Mouse (Mus musculus) spleen, adult 12 weeks (tissue): Measurements from ENCODE around the gene H2-Aa.

Experiments used
- DNase-seq: peaks from one replicate; pipeline ENCODE4 v3.0.0; 2022; ENCODE audit warnings: low spot score

The H2-Aa gene

DNA sequence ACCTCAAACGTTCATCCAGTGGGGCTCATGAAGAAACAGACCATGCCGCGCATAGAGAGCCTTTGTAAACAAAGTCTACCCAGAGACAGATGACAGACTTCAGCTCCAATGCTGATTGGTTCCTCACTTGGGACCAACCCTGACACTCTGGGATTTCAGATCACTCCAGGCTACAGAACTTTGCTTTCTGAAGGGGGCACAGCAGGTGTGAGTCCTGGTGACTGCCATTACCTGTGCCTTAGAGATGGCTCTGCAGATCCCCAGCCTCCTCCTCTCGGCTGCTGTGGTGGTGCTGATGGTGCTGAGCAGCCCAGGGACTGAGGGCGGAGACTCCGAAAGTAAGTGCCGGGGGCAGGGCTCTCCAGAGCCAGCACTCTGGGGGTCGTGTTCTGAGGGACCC, 24.6 kb downstream of the H2-Aa start:
- DNase-seq = peak; percentile 74

GRCm38 (mm10) chr17:34261502-34261901, 26.1 kb downstream of the H2-Aa start:
- DNase-seq = peak; percentile 64

- no peak for DNase-seq
These were observed 27.1 kb downstream of the H2-Aa start for GRCm38 (mm10) chr17:34260551-34260950.

- DNase-seq = peak; percentile 77
These were observed 29.8 kb downstream of the H2-Aa start, which contains the start of gene H2-Ab1 for GRCm38 (mm10) chr17:34257594-34258375. Gene H2-Ab1, plus strand, starts transcription at chr17:34257689.

DNA sequence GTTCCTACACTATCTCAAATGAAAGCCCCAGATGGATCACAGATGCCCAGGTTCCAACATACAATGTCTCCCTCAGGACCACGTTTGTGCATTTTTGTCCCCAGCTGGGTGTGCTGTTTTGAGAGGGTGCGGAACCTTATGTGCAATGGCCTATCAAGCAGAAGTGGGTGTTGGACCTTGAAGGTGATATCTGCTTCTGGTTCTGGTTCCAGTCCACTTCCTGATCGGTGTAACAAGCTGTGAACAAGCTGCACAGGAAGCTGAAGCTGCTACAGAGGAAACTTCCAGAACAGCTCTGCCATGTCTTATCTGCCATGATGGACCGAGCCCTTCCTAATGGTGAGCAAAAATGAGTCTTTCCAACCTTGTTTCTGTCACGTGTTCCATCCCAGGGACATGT, 31.1 kb downstream of the H2-Aa start:
- DNase-seq = no peak

DNA sequence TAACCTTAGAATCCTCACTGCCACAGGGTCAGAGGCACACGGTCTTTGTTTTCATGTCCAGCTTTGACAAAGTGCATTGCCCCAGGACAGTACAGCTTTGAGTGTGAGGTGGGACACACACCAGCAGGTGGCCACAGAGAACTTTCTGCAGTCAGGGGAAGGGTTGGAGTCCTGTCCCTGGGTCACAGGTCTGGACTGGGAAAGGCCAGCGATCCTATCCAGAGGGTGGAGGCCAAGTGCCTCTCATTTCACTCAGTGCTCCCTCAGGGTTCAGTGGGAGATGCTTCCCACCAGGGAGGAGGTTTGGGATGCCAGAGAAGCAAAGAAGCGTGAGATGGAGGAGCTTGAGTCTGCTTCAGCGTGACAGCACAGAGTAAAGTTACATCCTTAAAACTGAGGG, 36.0 kb downstream of the H2-Aa start:
- no peak for DNase-seq

DNA sequence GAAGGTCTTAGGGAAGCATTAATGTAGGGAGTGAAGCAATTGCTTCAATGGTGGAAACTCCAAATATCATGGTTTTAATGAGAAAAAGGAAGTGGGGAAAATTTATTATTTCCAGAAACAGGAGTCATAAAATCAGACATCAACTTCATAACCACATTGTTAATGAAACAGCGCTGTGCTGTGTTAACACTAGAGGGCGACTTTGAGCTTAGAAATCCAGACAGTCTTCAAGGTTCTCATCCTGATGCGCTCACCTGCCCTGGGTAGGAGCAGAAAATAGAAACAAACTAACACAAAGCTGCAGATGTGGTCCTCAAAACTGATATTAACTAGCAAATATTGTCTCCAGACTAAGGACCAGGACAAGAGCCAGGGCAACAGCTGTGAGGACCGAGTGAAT, 37.7 kb downstream of the H2-Aa start:
- no peak for DNase-seq

GRCm38 (mm10) chr17:34249361-34249760, 38.3 kb downstream of the H2-Aa start:
- no peak for DNase-seq

DNA sequence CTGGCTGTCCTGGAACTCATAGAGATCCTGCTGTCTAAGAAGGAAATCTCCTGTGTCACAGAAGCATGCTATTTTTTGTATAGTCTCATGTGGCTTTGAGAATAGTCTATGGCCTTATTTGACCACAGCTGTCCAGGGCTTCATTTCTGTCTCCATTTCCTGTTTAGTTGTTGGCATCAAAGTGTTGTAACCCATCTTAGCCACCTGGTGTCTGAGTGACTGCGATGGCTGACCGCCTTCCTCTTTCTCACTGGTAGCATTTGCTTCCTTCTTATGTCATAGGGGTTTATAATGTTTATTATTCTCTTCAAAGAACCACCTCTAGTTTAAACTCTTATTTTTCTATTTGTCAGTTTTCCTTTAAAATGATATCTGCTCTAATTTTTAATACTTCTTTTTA, 38.9 kb downstream of the H2-Aa start:
- DNase-seq = no peak

GRCm38 (mm10) chr17:34247047-34247446, 40.6 kb downstream of the H2-Aa start:
- no peak for DNase-seq

DNA sequence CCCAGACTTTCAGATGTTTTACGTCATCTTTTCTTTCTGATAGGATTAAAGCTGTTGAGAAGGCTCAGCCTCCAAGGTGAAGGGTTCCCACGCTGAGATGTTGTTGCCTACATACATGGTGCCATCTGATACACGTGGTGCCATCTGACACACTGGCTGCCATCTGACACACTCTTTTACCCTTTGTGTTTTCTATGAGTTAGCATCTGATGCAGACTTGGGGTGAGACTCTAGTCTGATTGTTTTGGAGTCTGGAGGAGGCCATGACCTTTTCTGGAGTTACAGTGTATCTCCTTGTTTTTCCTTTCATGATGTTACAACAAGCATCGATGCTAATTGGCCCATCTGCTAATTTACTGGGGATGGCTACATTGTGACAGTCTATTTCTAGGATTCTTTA, 43.0 kb downstream of the H2-Aa start:
- no peak for DNase-seq

GRCm38 (mm10) chr17:34240916-34241315, 46.7 kb downstream of the H2-Aa start:
- DNase-seq = no peak

- DNase-seq = no peak
These were observed 47.3 kb downstream of the H2-Aa start for GRCm38 (mm10) chr17:34240366-34240765.

- DNase-seq = peak; percentile 44
These were observed 48.0 kb downstream of the H2-Aa start for GRCm38 (mm10) chr17:34239601-34240041.

DNA sequence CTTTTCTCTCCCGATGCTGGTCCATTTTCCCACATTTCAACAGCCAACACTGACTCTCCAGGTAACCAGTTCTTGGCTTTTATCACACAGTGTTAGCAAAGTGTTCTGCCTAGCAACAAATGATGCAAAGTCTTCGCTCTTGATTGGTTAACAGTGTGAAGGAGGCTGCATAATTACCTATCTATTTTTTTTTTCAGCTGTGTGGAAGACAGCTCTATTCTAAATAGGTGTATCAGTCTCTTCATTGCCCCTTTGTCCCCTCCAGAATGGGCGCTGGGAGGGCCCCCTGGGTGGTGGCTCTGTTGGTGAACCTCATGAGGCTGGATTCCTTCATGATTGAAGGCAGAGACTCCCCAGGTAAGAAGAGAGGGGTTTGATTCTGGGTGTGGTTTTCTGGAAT, 48.9 kb downstream of the H2-Aa start, which contains the start of gene H2-Ob:
Gene H2-Ob, plus strand, starts transcription at position 198 of the 400 bp plus-strand sequence.
- peak; percentile 28 for DNase-seq

GRCm38 (mm10) chr17:34237741-34238140, 49.9 kb downstream of the H2-Aa start:
- no peak for DNase-seq

DNA sequence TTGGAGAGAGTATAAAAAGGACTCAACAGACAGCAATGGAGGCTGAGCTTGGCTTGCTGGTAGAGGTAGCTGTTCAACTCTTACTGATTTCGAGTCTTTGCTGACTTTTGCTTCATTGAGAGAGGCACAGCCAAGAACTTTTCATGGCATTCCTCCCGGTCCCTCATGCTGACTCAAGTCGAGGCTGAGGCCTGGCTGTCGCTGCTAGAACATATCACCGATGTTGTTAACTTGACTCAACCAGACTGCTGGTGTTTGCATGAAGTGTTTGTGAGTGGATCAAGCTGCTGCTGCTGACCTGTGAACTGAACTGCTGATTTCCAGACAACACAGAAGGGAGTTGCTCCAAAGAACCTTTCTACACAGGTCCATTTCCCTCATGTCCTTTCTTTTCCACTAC, 50.9 kb downstream of the H2-Aa start:
- DNase-seq = no peak

DNA sequence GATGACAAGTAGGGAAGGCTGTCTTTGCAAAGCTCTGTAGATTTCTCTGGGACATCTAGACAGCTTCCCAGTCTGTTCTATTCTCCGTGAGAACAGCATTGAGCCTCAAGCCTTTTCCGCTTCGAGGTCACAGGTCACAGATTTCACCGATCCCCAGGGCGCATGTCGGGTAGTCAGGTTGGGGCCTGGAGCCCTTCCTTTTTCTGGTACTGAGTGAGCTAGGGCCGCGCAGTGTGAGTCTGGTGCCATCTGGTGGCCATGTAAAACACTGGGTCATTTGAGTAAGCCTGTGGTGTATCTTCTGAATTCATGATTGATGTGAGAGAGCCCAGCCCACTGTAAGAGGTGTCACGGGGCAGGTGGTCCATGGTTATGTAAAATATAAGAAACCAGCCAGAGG, 52.7 kb downstream of the H2-Aa start:
- peak; percentile 72 for DNase-seq
